Mouse (Mus musculus) layer of hippocampus, adult 18-20 months (tissue): Measurements from ENCODE around the gene Ermap. TPM values are rescaled to one million over a fixed set of nuclear protein-coding genes. Genes with fewer than 3 reads are reported as not detected.
A peak's percentile ranks its signal among the peaks of the same experiment; 100 is the strongest.

Experiments used
- DNase-seq, 2 experiments: peaks; one replicate each; pipeline ENCODE4 v3.0.0; 2022; ENCODE audit warnings: low spot score in 2 of 2
- microRNA-seq, 2 experiments: library from miRNA; unstranded; fragments of <30 nt; microRNA quantifications; one replicate each; pipeline ENCODE4 v1.2.0; 2021
- total RNA-seq, 2 experiments: library from RNA; stranded (reverse); gene quantifications; 2 replicates each; pipeline ENCODE4 v1.2.3; 2021

Ermap gene
- total RNA-seq, 2 experiments from 2014 or later, result 0.27 to 0.43 TPM

DNA sequence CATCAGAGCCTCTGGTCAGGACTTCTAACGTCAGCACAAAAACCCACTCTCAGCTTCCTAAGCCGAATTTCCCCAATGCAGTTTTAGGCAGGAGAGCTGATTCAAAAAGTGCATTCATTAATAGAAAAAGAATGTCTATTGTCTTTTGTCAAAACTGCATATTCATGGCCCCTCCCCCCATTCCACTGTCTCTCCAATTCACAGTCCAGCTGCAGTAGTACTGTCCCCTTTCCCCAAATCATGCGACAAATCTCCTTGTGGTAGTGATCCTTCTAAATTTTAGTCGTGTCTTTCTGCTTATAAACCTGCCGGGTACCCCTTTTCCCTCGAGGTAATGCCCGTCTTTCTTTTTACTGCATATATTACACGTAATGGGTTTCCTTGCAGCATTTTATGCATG is 51.0 kb downstream of the Ermap start:
- DNase-seq, result peak in 1 of 2 experiments; percentile 43

DNA sequence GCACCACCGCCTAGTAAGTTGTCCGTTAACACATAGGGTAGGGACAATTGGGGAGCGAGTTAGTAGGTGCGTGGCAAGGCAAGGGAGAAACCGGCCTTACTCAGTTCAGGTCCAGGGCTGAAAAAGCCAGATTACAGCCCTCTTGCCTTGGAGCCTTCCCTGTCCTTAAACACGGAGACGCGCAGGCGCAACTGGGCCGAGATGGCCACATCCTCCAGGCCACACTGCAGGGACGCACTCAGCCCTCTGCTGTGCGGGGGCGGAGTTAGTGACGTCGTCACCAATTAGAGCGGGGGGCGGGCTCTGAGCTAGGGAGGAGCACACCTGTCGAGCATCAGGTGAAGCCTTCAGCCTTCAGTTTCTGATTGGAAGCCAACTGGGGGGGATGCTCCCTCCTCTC is 51.6 kb downstream of the Ermap start:
- peak; percentile 43 to 63 for DNase-seq

DNA sequence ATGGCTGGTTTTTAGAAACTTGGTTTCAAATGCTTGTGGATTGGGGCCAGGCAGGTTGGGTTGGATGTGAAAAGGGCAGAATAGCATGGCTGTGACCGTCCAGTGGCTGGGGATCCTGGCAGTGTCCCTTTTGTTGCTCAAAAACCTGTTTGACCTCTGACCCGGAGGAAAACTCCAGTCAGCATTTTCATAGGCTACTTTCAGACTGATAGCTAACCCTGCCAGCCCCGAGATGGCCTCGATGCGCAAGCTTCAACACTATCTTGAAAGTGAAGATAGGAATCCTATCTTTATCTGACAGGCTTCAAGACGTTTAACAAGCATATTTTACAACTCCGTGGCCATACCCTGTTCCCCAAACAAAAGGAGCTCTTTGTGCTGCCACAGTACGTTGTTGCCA is 52.5 kb downstream of the Ermap start:
- DNase-seq, result no peak

DNA sequence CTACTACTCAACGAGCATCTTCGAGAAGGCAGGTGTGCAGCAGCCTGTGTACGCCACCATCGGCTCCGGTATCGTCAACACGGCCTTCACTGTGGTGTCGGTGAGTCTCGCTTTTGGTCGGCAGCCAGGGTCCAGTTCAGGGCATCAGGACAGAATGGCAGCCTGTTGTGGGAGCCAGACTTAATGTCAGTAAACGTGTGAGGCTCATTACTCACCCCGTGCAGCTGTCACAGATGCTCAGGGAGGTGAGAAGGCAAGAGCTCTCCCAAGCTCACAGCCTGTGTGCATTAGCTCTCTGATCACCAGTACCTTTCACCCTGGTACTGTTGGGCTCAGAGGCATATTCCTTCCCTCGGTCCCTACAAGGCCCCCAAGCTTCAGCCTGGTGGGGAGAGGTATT is 56.0 kb downstream of the Ermap start:
- DNase-seq, result no peak

DNA sequence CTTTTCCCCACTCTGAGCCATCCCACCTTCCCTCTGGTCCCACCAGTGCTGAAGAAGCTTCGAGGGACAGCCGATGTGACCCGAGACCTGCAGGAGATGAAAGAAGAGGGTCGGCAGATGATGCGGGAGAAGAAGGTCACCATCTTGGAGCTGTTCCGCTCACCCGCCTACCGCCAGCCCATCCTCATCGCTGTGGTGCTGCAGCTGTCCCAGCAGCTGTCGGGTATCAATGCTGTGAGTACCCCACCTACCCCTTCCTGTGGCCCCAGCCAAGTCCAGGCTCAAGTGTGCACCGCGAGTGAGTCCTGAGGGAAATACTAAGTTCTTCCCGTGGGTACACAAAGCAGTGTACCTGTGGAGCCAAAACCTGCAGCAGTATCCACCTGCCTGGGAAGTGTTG is 56.5 kb downstream of the Ermap start:
- no peak for DNase-seq

DNA sequence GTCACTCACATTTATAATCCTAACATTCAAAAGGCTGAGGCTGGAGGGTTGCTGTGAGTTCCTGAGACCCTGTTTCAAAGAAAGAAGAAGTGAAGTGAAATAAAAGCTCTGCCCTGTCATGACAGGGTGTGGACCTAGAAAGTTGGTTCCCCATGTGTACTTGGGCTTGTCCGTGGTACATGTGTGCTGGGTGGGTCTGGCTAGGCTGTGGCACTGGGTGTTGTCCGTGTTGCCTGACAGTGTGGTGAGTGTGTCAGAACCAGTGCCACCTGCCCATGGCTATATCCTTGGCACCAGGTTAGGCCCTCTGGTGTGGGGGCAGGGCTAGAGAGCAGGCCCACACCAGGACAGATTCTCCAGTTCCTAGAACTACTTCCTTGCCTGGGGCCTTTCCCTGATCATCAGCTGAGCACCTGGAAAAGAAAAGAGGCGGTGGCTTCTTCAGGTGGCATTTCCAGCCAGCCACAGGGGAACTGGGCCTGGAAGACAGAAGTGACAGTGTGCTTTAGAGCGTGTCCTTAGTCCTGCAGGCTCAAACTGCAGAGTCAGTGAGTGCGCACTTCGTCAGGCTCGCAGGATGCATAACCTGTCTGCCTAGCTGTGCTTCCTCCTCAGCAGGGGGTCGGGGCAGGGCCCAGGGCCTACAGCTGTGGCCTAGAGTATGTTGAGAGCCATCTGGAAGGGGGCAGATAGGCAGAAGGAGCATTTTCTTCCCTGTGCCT is 58.5 kb downstream of the Ermap start:
- DNase-seq, result no peak

DNA sequence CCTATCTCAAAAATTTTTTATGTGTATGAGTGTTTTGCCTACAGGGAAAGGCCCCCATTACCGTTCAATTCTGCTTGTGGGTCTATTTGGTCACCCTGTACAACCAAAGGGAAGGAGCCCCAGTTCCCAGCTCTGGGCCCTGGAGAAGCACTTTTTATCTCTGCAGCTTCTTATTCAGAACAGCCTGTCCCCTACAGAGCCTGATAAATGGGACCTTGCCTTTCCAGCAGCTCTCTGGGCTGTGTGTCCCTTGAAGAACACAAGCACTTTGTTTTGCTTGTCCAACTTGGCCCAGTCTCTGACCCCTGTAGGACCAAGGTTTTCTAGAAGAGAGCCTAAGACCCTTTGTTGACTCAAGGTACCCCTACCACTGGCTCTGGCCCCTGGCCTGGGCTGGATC is 60.7 kb downstream of the Ermap start:
- no peak for DNase-seq

DNA sequence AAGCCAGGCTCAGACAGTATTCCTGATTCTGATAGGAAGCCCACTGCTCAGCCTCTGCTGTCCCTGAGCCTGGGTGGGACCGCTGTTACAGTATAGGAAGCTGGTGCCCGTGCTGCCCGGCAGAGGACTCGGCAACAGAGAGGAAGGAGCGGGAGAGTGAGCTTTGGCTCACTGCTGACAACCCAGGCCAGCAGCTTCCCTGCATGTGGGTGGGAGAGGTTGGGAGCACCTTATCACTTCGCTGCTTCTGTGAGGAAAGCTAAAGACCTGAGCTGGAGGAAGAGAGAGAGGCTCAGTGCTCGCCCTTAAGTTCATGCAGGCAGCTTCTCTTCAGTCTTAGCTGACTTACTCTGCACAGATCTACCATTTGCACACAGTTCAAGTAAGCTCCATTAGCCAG is 61.3 kb downstream of the Ermap start:
- no peak for DNase-seq

DNA sequence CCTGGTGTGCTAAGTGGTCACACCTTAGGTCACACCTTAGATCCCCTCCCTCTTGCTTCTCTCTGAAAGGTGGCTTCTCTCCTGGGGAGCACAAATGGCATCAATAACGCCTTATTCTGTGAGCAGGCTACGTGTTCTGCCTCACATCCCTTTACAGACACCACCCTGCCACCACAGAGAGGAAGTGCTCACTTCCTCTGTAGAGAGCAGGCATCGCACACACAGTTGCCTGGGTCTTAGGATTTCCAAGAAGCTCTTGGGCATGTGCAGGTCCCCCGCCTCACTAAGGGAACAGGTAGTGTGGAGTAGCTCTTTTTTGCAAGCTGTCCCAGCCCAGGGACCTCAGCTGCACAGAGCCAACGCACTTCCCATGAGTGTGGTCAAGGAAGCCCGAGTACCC is 62.6 kb downstream of the Ermap start:
- DNase-seq, result no peak

DNA sequence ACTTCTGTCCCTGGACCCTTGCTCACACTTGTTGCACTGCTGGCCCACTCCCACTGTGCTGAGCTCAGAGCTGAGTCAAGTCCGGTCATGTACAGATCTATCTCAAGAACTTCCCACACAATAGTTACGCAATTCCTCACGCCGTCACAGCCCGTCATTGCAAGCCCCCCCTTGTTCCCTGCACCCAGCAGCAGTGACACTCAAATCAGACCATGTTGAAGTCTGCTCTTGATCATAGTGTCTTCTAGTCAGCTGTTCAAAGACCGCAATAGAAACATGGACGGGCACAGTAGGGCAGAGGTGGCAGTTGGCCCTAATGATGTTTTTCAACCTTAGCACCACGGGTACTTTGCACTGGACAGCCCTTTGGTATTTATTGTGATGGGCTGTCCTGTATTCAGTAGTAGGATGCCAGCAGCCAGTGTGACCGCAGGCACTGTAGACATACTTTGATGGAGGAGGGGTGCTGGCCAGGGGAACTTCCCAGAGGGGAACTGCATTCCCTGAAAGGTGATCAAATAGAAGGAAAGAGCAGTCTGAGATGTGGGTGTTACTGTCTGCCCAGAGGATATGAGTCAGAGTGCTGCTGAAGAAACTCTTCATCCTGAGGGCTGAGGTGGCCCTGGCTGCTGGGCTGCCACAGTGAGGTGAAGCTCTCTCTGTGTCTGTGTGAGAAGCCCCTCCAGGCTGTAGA is 64.1 kb downstream of the Ermap start:
- DNase-seq, result no peak

Small RNA genes within 50 kb of the gene (microRNA-seq; reads per million reads assigned to microRNA genes)
- 0 reads per million in 2 experiments for gene Mir1957a

Other genes with a start within 250 kb of the Ermap start
- under 1 TPM; 0.30 to 0.57 TPM for gene Lao1, start 228.4 kb downstream of the Ermap start, total RNA-seq
- 10 to 100 TPM; 88.9 to 98.4 TPM for gene Slc2a1, start 81.3 kb downstream of the Ermap start, total RNA-seq
- gene Zfp691, start 15.8 kb downstream of the Ermap start, total RNA-seq, result 1 to 10 TPM; 6.8 to 8.2 TPM
- 10 to 100 TPM; 15.4 to 17.5 TPM for gene Svbp, start 5.3 kb upstream of the Ermap start, total RNA-seq
- under 1 TPM; 0.74 to 0.87 TPM for gene Tmem269, start 28.2 kb upstream of the Ermap start, total RNA-seq
- gene AU022252, start 42.7 kb upstream of the Ermap start, total RNA-seq, result 10 to 100 TPM; 29.3 to 36.5 TPM
- 1 to 10 TPM; 7.7 to 8.5 TPM for gene P3h1, start 42.9 kb upstream of the Ermap start, total RNA-seq
- gene Cldn19, start 65.4 kb upstream of the Ermap start, total RNA-seq, result under 1 TPM; 0.13 to 0.40 TPM
- 100 to 1,000 TPM; 242 to 255 TPM for gene Ybx1, start 104.6 kb upstream of the Ermap start, total RNA-seq
- gene Ppih, start 130.5 kb upstream of the Ermap start, total RNA-seq, result 10 to 100 TPM; 13.0 to 16.3 TPM
- 10 to 100 TPM; 23.5 to 24.0 TPM for gene Ccdc30, start 225.5 kb upstream of the Ermap start, total RNA-seq
- 1 to 10 TPM; 4.9 TPM for gene Ppcs, start 232.4 kb upstream of the Ermap start, total RNA-seq
- under 1 TPM; 0.30 to 0.50 TPM for gene Zmynd12, start 232.8 kb upstream of the Ermap start, total RNA-seq